Mouse (Mus musculus): ENCODE measurements around the gene Arhgef26. TPM values are rescaled to one million over a fixed set of nuclear protein-coding genes. Genes with fewer than 3 reads are reported as not detected.

The Arhgef26 gene
- polyA plus RNA-seq, 1 experiment from 2014 or later = 5.9 TPM

GRCm38 (mm10) chr3:62446271-62446670 lies 108.1 kb downstream of the Arhgef26 start:
- TF ChIP-seq CTCF (IDR thresholded peaks at IDR 0.05; ENCODE audit: low read depth) = no peak
- TF ChIP-seq EP300 (optimal IDR thresholded peaks at IDR 0.05) = no peak
- no peak for DNase-seq (ENCODE audit: low spot score)
- WGBS = 84% methylated on average over 7 of the region's 7 CpGs

GRCm38 (mm10) chr3:62447151-62447550 lies 109.0 kb downstream of the Arhgef26 start:
- 61% methylated on average over 8 of the region's 8 CpGs for WGBS
- Histone ChIP-seq H3K9me3 (ENCODE audit: control insufficient read depth, low read length) (no peaks in the 10 kb centered on the region), H3K27ac (replicated peaks) (no peak overlapping the region), H3K4me2 (replicated peaks; ENCODE audit: low read depth) (no peak overlapping the region), H3K9ac (ENCODE audit: low read length) (no peak overlapping the region), H3K36me3 (ENCODE audit: control insufficient read depth, insufficient read depth, low read length) (no peaks in the 10 kb centered on the region), H3K4me1 (replicated peaks; ENCODE audit: control insufficient read depth, insufficient read depth) (no peaks in the 10 kb centered on the region), H3K27me3 (ENCODE audit: control insufficient read depth, insufficient read depth, low read length) (no peaks in the 10 kb centered on the region), H3K4me3 (ENCODE audit: low read depth, low read length) (no peak overlapping the region)
- ATAC-seq (ENCODE audit: low FRiP score, low TSS enrichment) (no peak), DNase-seq (ENCODE audit: low spot score) (no peak)
- TF ChIP-seq CTCF (IDR thresholded peaks at IDR 0.05; ENCODE audit: low read depth) = no peak
- no peak for TF ChIP-seq EP300 (optimal IDR thresholded peaks at IDR 0.05)

More at GRCm38 (mm10) chr3:62446271-62446670, 108.1 kb downstream of the Arhgef26 start:
- H3K4me3 ChIP-seq (ENCODE audit: low read depth, low read length) = no peak overlapping the region
- no peak overlapping the region for H3K4me2 ChIP-seq (replicated peaks; ENCODE audit: low read depth)
- H3K4me1 ChIP-seq (replicated peaks; ENCODE audit: control insufficient read depth, insufficient read depth) = no peaks in the 10 kb centered on the region
- no peak for ATAC-seq (ENCODE audit: low FRiP score, low TSS enrichment)
- no peaks in the 10 kb centered on the region for H3K36me3 ChIP-seq (ENCODE audit: control insufficient read depth, insufficient read depth, low read length)
- H3K9ac ChIP-seq (ENCODE audit: low read length) = no peak overlapping the region
- H3K27ac ChIP-seq (replicated peaks) = no peak overlapping the region
- H3K27me3 ChIP-seq (ENCODE audit: control insufficient read depth, insufficient read depth, low read length) = no peaks in the 10 kb centered on the region
- no peaks in the 10 kb centered on the region for H3K9me3 ChIP-seq (ENCODE audit: control insufficient read depth, low read length)

DNA sequence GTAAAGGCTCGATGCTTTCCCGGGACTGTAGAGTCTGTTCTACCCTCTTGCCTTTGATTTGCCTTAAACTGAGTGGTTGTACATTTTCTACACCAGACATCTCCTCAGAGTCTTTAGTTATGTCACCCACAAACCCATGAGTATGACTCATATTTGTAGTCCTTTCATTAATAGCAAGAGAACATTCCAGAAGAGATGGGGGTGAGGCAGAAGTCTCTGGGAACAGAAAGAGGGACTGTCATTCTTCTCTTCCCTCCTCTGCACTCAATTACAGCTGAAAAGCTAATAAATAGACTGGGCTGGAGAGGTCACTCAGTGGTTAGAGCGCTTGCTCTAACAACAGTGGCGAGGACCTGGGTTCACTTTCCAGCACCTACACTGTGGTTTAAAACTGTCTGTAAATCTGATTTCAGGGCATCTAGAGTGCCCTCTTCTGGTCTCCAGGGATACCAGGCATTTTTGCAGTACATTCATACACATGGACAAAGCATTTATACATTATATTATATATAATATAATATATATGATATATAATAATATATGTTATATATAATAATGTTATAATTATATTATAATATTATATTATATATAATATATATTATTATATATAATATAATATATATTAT lies 111.8 kb downstream of the Arhgef26 start:
- H3K9me3 ChIP-seq (ENCODE audit: control insufficient read depth, low read length) = no peaks in the 10 kb centered on the region
- no peaks in the 10 kb centered on the region for H3K4me1 ChIP-seq (replicated peaks; ENCODE audit: control insufficient read depth, insufficient read depth)
- H3K27ac ChIP-seq (replicated peaks) = no peak overlapping the region
- WGBS = 91% methylated on average over 4 of the region's 4 CpGs
- H3K27me3 ChIP-seq (ENCODE audit: control insufficient read depth, insufficient read depth, low read length) = no peaks in the 10 kb centered on the region
- H3K36me3 ChIP-seq (ENCODE audit: control insufficient read depth, insufficient read depth, low read length) = no peaks in the 10 kb centered on the region
- no peak for DNase-seq (ENCODE audit: low spot score)
- no peak overlapping the region for H3K4me2 ChIP-seq (replicated peaks; ENCODE audit: low read depth)
- no peak overlapping the region for H3K9ac ChIP-seq (ENCODE audit: low read length)
- H3K4me3 ChIP-seq (ENCODE audit: low read depth, low read length) = no peak overlapping the region
- ATAC-seq (ENCODE audit: low FRiP score, low TSS enrichment) = no peak
- peak; percentile 44 for TF ChIP-seq CTCF (IDR thresholded peaks at IDR 0.05; ENCODE audit: low read depth)
- TF ChIP-seq EP300 (optimal IDR thresholded peaks at IDR 0.05) = no peak

DNA sequence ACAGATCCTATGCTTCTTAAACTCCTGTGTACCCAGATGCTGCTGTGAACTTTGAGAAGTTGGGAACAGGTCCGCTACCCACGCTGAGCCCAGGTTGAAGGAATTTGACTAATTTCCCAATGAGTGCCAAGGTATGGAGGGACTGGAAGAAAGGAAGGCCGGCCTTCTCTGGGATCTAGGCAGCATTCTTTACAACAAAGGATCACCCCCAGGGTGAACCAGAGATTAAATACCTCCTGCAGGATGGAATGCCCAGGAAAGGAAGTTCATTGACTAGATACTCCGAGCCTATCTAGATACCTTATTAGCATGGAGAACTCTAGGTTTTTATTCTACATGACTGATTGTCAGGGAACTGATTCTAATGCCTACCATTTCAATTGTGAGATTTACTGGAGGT lies 114.8 kb downstream of the Arhgef26 start:
- no peak for TF ChIP-seq EP300 (optimal IDR thresholded peaks at IDR 0.05)
- no peak for TF ChIP-seq CTCF (IDR thresholded peaks at IDR 0.05; ENCODE audit: low read depth)
- DNase-seq (ENCODE audit: low spot score) (no peak), ATAC-seq (ENCODE audit: low FRiP score, low TSS enrichment) (no peak)
- 73% methylated on average over 4 of the region's 4 CpGs for WGBS
- Histone ChIP-seq H3K27me3 (ENCODE audit: control insufficient read depth, insufficient read depth, low read length) (no peaks in the 10 kb centered on the region), H3K9ac (ENCODE audit: low read length) (no peak overlapping the region), H3K27ac (replicated peaks) (no peak overlapping the region), H3K4me2 (replicated peaks; ENCODE audit: low read depth) (no peak overlapping the region), H3K4me1 (replicated peaks; ENCODE audit: control insufficient read depth, insufficient read depth) (no peaks in the 10 kb centered on the region), H3K4me3 (ENCODE audit: low read depth, low read length) (no peak overlapping the region), H3K9me3 (ENCODE audit: control insufficient read depth, low read length) (no peaks in the 10 kb centered on the region), H3K36me3 (ENCODE audit: control insufficient read depth, insufficient read depth, low read length) (no peaks in the 10 kb centered on the region)

GRCm38 (mm10) chr3:62454096-62454495 lies 116.0 kb downstream of the Arhgef26 start:
- H3K27ac ChIP-seq (replicated peaks) = 0 out of 2 replicates have a peak overlapping the region, but pooled peaks have one; percentile 6
- no peaks in the 10 kb centered on the region for H3K9me3 ChIP-seq (ENCODE audit: control insufficient read depth, low read length)
- 0 out of 2 replicates have a peak, but pooled peaks cover 2% of the 10 kb centered on the region for H3K36me3 ChIP-seq (ENCODE audit: control insufficient read depth, insufficient read depth, low read length)
- no peak overlapping the region for H3K4me3 ChIP-seq (ENCODE audit: low read depth, low read length)
- no peaks in the 10 kb centered on the region for H3K27me3 ChIP-seq (ENCODE audit: control insufficient read depth, insufficient read depth, low read length)
- TF ChIP-seq EP300 (optimal IDR thresholded peaks at IDR 0.05) (no peak), CTCF (IDR thresholded peaks at IDR 0.05; ENCODE audit: low read depth) (no peak)
- H3K4me2 ChIP-seq (replicated peaks; ENCODE audit: low read depth) = no peak overlapping the region
- peak; percentile 27 for DNase-seq (ENCODE audit: low spot score)
- no peaks in the 10 kb centered on the region for H3K4me1 ChIP-seq (replicated peaks; ENCODE audit: control insufficient read depth, insufficient read depth)
- ATAC-seq (ENCODE audit: low FRiP score, low TSS enrichment) = no peak
- no peak overlapping the region for H3K9ac ChIP-seq (ENCODE audit: low read length)
- 59% methylated on average over 3 of the region's 3 CpGs for WGBS

DNA sequence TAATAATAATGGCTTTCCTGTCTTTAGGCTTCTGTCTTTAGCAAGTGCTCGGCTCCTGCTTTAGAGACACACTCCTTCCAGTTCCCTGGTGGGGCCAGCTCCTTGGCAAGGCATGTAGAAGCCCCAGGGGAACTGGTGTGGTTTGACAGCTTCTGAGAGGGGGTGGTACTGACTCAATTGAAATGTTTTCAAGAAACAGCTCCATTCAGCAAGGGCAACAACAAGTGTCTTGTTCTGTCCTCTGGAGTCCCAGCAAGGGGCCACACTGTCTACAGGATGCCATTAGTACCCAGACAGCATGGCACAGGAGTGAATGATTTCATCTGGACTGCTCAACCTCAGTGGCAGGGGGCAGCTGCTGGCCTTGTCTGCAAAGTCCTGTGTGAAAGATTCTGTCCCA lies 117.7 kb downstream of the Arhgef26 start:
- H3K4me2 ChIP-seq (replicated peaks; ENCODE audit: low read depth) = no peak overlapping the region
- WGBS = 65% methylated on average over 1 of the region's 1 CpGs
- no peaks in the 10 kb centered on the region for H3K27me3 ChIP-seq (ENCODE audit: control insufficient read depth, insufficient read depth, low read length)
- H3K36me3 ChIP-seq (ENCODE audit: control insufficient read depth, insufficient read depth, low read length) = peaks cover 9% of the 10 kb centered on the region; the same call in 1 of the 2 replicates
- no peak for DNase-seq (ENCODE audit: low spot score)
- no peak overlapping the region for H3K4me3 ChIP-seq (ENCODE audit: low read depth, low read length)
- H3K4me1 ChIP-seq (replicated peaks; ENCODE audit: control insufficient read depth, insufficient read depth) = no peaks in the 10 kb centered on the region
- H3K9ac ChIP-seq (ENCODE audit: low read length) = no peak overlapping the region
- no peak for TF ChIP-seq CTCF (IDR thresholded peaks at IDR 0.05; ENCODE audit: low read depth)
- TF ChIP-seq EP300 (optimal IDR thresholded peaks at IDR 0.05) = no peak
- ATAC-seq (ENCODE audit: low FRiP score, low TSS enrichment) = no peak
- no peaks in the 10 kb centered on the region for H3K9me3 ChIP-seq (ENCODE audit: control insufficient read depth, low read length)
- no peak overlapping the region for H3K27ac ChIP-seq (replicated peaks)

All from stomach, postnatal 0 days (tissue).